Mouse (Mus musculus): ENCODE measurements around the gene Itga8. TPM values are rescaled to one million over a fixed set of nuclear protein-coding genes. Genes with fewer than 3 reads are reported as not detected.

Gene Itga8
- polyA plus RNA-seq, 1 experiment from 2014 or later, result 16.4 TPM

- no peak overlapping the region for H3K4me2 ChIP-seq (ENCODE audit: low read depth, low read length)
- H3K4me3 ChIP-seq (ENCODE audit: low read depth, low read length), result no peak overlapping the region
- no peak overlapping the region for H3K9ac ChIP-seq (ENCODE audit: low read depth, low read length)
- H3K36me3 ChIP-seq (ENCODE audit: control insufficient read depth, insufficient read depth, low read length), result no peaks in the 10 kb centered on the region
- H3K4me1 ChIP-seq (ENCODE audit: control insufficient read depth, insufficient read depth, low read length), result no peaks in the 10 kb centered on the region
- ATAC-seq (ENCODE audit: low read depth) (no peak), DNase-seq (ENCODE audit: low spot score) (peak; percentile 57)
- H3K27me3 ChIP-seq (replicated peaks; ENCODE audit: control insufficient read depth, insufficient read depth, low read length), result no peaks in the 10 kb centered on the region
- no peak overlapping the region for H3K27ac ChIP-seq (replicated peaks; ENCODE audit: low read depth, low read length)
- H3K9me3 ChIP-seq (ENCODE audit: control insufficient read depth, low read length), result no peaks in the 10 kb centered on the region
These were observed 5.6 kb upstream of the Itga8 start for GRCm38 (mm10) chr2:12307311-12307710.

GRCm38 (mm10) chr2:12305064-12305650 is 3.4 kb upstream of the Itga8 start:
- no peaks in the 10 kb centered on the region for H3K36me3 ChIP-seq (ENCODE audit: control insufficient read depth, insufficient read depth, low read length)
- no peak overlapping the region for H3K4me2 ChIP-seq (ENCODE audit: low read depth, low read length)
- no peaks in the 10 kb centered on the region for H3K4me1 ChIP-seq (ENCODE audit: control insufficient read depth, insufficient read depth, low read length)
- no peaks in the 10 kb centered on the region for H3K27me3 ChIP-seq (replicated peaks; ENCODE audit: control insufficient read depth, insufficient read depth, low read length)
- 78% methylated on average over 9 of the region's 9 CpGs for WGBS
- H3K4me3 ChIP-seq (ENCODE audit: low read depth, low read length), result no peak overlapping the region
- H3K9me3 ChIP-seq (ENCODE audit: control insufficient read depth, low read length), result no peaks in the 10 kb centered on the region
- H3K9ac ChIP-seq (ENCODE audit: low read depth, low read length), result no peak overlapping the region
- DNase-seq (ENCODE audit: low spot score), result no peak
- no peak for ATAC-seq (ENCODE audit: low read depth)
- no peak overlapping the region for H3K27ac ChIP-seq (replicated peaks; ENCODE audit: low read depth, low read length)

- H3K4me3 ChIP-seq (ENCODE audit: low read depth, low read length), result peak overlapping the region; percentile 66
- ATAC-seq (ENCODE audit: low read depth) (no peak; the same call in 1 of the 2 replicates), DNase-seq (ENCODE audit: low spot score) (no peak)
- H3K4me1 ChIP-seq (ENCODE audit: control insufficient read depth, insufficient read depth, low read length), result no peaks in the 10 kb centered on the region
- H3K27me3 ChIP-seq (replicated peaks; ENCODE audit: control insufficient read depth, insufficient read depth, low read length), result no peaks in the 10 kb centered on the region
- peak overlapping the region; percentile 79 for H3K9ac ChIP-seq (ENCODE audit: low read depth, low read length)
- no peaks in the 10 kb centered on the region for H3K9me3 ChIP-seq (ENCODE audit: control insufficient read depth, low read length)
- peak overlapping the region; percentile 75 for H3K4me2 ChIP-seq (ENCODE audit: low read depth, low read length)
- 52% methylated on average over 15 of the region's 15 CpGs for WGBS
- 0 out of 2 replicates have a peak overlapping the region, but pooled peaks have one; percentile 21 for H3K27ac ChIP-seq (replicated peaks; ENCODE audit: low read depth, low read length)
- H3K36me3 ChIP-seq (ENCODE audit: control insufficient read depth, insufficient read depth, low read length), result no peaks in the 10 kb centered on the region
These were observed 1.1 kb downstream of the Itga8 start for GRCm38 (mm10) chr2:12300449-12301228.

- Histone ChIP-seq H3K27ac (replicated peaks; ENCODE audit: low read depth, low read length) (no peak overlapping the region), H3K4me1 (ENCODE audit: control insufficient read depth, insufficient read depth, low read length) (peaks cover 14% of the 10 kb centered on the region), H3K4me2 (ENCODE audit: low read depth, low read length) (no peak overlapping the region), H3K4me3 (ENCODE audit: low read depth, low read length) (no peak overlapping the region), H3K36me3 (ENCODE audit: control insufficient read depth, insufficient read depth, low read length) (no peaks in the 10 kb centered on the region), H3K9ac (ENCODE audit: low read depth, low read length) (no peak overlapping the region), H3K9me3 (ENCODE audit: control insufficient read depth, low read length) (no peaks in the 10 kb centered on the region), H3K27me3 (replicated peaks; ENCODE audit: control insufficient read depth, insufficient read depth, low read length) (no peaks in the 10 kb centered on the region)
- 87% methylated on average over 5 of the region's 5 CpGs for WGBS
- DNase-seq (ENCODE audit: low spot score) (no peak), ATAC-seq (ENCODE audit: low read depth) (no peak)
These were observed 4.4 kb downstream of the Itga8 start for GRCm38 (mm10) chr2:12297287-12297686.

- Histone ChIP-seq H3K9me3 (ENCODE audit: control insufficient read depth, low read length) (no peaks in the 10 kb centered on the region), H3K27me3 (replicated peaks; ENCODE audit: control insufficient read depth, insufficient read depth, low read length) (no peaks in the 10 kb centered on the region), H3K27ac (replicated peaks; ENCODE audit: low read depth, low read length) (no peak overlapping the region), H3K9ac (ENCODE audit: low read depth, low read length) (no peak overlapping the region), H3K4me1 (ENCODE audit: control insufficient read depth, insufficient read depth, low read length) (peaks cover 17% of the 10 kb centered on the region), H3K4me3 (ENCODE audit: low read depth, low read length) (no peak overlapping the region), H3K4me2 (ENCODE audit: low read depth, low read length) (no peak overlapping the region), H3K36me3 (ENCODE audit: control insufficient read depth, insufficient read depth, low read length) (no peaks in the 10 kb centered on the region)
- 79% methylated on average over 6 of the region's 6 CpGs for WGBS
- no peak for DNase-seq (ENCODE audit: low spot score)
- no peak for ATAC-seq (ENCODE audit: low read depth)
These were observed 6.6 kb downstream of the Itga8 start for GRCm38 (mm10) chr2:12295150-12295549.

GRCm38 (mm10) chr2:12294060-12294459 is 7.7 kb downstream of the Itga8 start:
- DNase-seq (ENCODE audit: low spot score) (peak; percentile 85), ATAC-seq (ENCODE audit: low read depth) (peak; percentile 20)
- no peak overlapping the region for H3K9ac ChIP-seq (ENCODE audit: low read depth, low read length)
- H3K9me3 ChIP-seq (ENCODE audit: control insufficient read depth, low read length), result no peaks in the 10 kb centered on the region
- no peak overlapping the region for H3K4me3 ChIP-seq (ENCODE audit: low read depth, low read length)
- no peaks in the 10 kb centered on the region for H3K36me3 ChIP-seq (ENCODE audit: control insufficient read depth, insufficient read depth, low read length)
- H3K4me2 ChIP-seq (ENCODE audit: low read depth, low read length), result no peak overlapping the region
- H3K4me1 ChIP-seq (ENCODE audit: control insufficient read depth, insufficient read depth, low read length), result peaks cover 17% of the 10 kb centered on the region
- H3K27me3 ChIP-seq (replicated peaks; ENCODE audit: control insufficient read depth, insufficient read depth, low read length), result no peaks in the 10 kb centered on the region
- 15% methylated on average over 3 of the region's 3 CpGs for WGBS
- no peak overlapping the region for H3K27ac ChIP-seq (replicated peaks; ENCODE audit: low read depth, low read length)

- Histone ChIP-seq H3K27ac (replicated peaks; ENCODE audit: low read depth, low read length) (no peak overlapping the region), H3K4me2 (ENCODE audit: low read depth, low read length) (no peak overlapping the region), H3K9me3 (ENCODE audit: control insufficient read depth, low read length) (no peaks in the 10 kb centered on the region), H3K4me3 (ENCODE audit: low read depth, low read length) (no peak overlapping the region), H3K4me1 (ENCODE audit: control insufficient read depth, insufficient read depth, low read length) (peaks cover 17% of the 10 kb centered on the region), H3K36me3 (ENCODE audit: control insufficient read depth, insufficient read depth, low read length) (no peaks in the 10 kb centered on the region), H3K9ac (ENCODE audit: low read depth, low read length) (no peak overlapping the region), H3K27me3 (replicated peaks; ENCODE audit: control insufficient read depth, insufficient read depth, low read length) (no peaks in the 10 kb centered on the region)
- ATAC-seq (ENCODE audit: low read depth) (no peak), DNase-seq (ENCODE audit: low spot score) (no peak)
- 50% methylated on average over 8 of the region's 8 CpGs for WGBS
These were observed 8.3 kb downstream of the Itga8 start for GRCm38 (mm10) chr2:12293458-12293857.

- DNase-seq (ENCODE audit: low spot score) (peak; percentile 55), ATAC-seq (ENCODE audit: low read depth) (peak; percentile 84)
- WGBS, result 42% methylated on average over 8 of the region's 8 CpGs
- no peaks in the 10 kb centered on the region for H3K9me3 ChIP-seq (ENCODE audit: control insufficient read depth, low read length)
- H3K36me3 ChIP-seq (ENCODE audit: control insufficient read depth, insufficient read depth, low read length), result no peaks in the 10 kb centered on the region
- 0 out of 2 replicates have a peak overlapping the region, but pooled peaks have one; percentile 21 for H3K27ac ChIP-seq (replicated peaks; ENCODE audit: low read depth, low read length)
- H3K4me1 ChIP-seq (ENCODE audit: control insufficient read depth, insufficient read depth, low read length), result peaks cover 17% of the 10 kb centered on the region
- H3K4me2 ChIP-seq (ENCODE audit: low read depth, low read length), result no peak overlapping the region
- no peaks in the 10 kb centered on the region for H3K27me3 ChIP-seq (replicated peaks; ENCODE audit: control insufficient read depth, insufficient read depth, low read length)
- H3K4me3 ChIP-seq (ENCODE audit: low read depth, low read length), result no peak overlapping the region
- H3K9ac ChIP-seq (ENCODE audit: low read depth, low read length), result no peak overlapping the region
These were observed 9.5 kb downstream of the Itga8 start for GRCm38 (mm10) chr2:12292023-12292820.
